Mouse (Mus musculus) bone marrow, adult 2 months (tissue): ENCODE measurements around the gene Pabpn1.

Experiments
- CTCF ChIP-seq: fragments of 200-500 bp; IDR thresholded peaks from 2 replicates; pipeline ENCODE4 v1.5.1; 2011; ENCODE audit warnings: low read length, control low read depth; ENCODE audit not compliant: control insufficient read depth, insufficient read depth
- POLR2A ChIP-seq: fragments of 200-500 bp; IDR thresholded peaks from 2 replicates; pipeline ENCODE4 v1.6.1; 2011; ENCODE audit warnings: low read depth, mild to moderate bottlenecking, control low read depth, low read length, borderline replicate concordance; ENCODE audit not compliant: control insufficient read depth

DNA sequence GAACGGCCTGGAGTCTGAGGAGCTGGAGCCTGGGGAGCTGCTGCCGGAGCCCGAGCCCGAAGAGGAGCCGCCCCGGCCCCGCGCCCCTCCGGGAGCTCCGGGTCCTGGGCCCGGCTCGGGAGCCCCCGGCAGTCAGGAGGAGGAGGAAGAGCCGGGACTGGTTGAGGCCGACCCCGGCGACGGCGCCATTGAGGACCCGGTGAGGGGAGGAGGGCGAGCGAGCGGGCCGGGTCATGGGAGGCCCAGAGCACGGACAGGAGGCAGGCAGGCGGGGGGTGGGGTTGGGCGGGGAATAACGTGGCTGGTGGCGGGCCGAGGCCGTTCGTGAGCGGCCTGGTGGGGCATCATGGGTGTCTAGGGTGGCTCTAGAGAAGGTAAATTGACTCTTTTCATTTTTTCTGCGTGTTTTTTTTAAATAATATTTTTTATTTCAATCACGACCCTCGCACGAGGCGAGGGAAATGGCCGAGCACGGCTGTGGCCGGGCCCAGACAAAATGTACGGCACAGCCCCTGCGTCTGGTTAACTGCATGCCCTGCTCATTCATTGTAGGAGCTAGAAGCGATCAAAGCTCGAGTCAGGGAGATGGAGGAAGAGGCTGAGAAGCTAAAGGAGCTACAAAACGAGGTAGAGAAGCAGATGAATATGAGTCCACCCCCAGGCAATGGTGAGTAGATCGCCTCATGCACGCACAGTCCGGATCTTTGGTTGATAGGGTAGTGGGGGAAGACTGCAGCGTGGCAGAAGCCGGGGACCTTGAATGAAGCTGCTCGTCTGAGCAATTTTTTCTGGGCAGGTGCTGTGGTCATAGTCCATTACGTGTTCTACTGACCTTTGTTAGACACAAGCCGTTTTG, 2.2 kb downstream of the Pabpn1 start:
- TF ChIP-seq CTCF, result no peak
- no peak for TF ChIP-seq POLR2A
